Mouse (Mus musculus) stomach, postnatal 0 days (tissue): ENCODE measurements around the gene Dnah12.

Experiments used
- CTCF ChIP-seq: IDR thresholded peaks from 2 replicates; pipeline ENCODE4 v1.5.1; 2016; ENCODE audit warnings: antibody characterized with exemption, low read depth, mild to moderate bottlenecking, moderate library complexity
- EP300 ChIP-seq: optimal IDR thresholded peaks from 2 replicates; pipeline ENCODE3; 2016; ENCODE audit warnings: antibody characterized with exemption

DNA sequence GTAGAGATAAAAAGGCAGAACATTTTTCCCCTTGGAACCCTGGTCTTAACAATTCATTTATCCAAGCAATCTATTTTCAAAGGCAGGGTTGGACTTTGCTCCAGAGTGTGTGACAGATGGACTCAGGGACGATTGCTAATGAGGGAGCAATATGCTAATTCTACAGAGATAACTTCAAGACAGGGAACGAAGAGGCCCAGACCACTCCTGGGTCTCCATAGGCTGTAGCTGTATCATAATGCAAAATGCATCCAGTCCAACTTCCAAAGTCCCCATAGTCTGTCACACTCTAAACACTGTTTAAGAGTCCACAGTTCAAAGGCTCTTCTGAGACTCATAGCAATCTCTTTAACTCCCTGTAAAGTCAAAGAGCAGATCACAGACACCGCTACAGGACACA lies 194.2 kb downstream of the Dnah12 start:
- TF ChIP-seq CTCF: no peak
- TF ChIP-seq EP300: no peak
